Mouse (Mus musculus): ENCODE results near the gene Mef2d. TPM values are rescaled to one million over a fixed set of nuclear protein-coding genes. Genes with fewer than 3 reads are reported as not detected.

The Mef2d gene
- polyA plus RNA-seq, 1 experiment from 2014 or later = 15.1 TPM

Other genes with a start within 250 kb of the Mef2d start
- 229 TPM in 2 replicates for gene Hdgf, start 236.1 kb upstream of the Mef2d start, polyA plus RNA-seq (2016; fragmentation: Nextera tagmentation; extraction: Ambion mirVana)
- gene Mrpl24, start 222.9 kb upstream of the Mef2d start, polyA plus RNA-seq (2016; fragmentation: Nextera tagmentation; extraction: Ambion mirVana) = 74.7 and 76.1 TPM in 2 replicates
- gene Isg20l2, start 212.1 kb upstream of the Mef2d start, polyA plus RNA-seq (2016; fragmentation: Nextera tagmentation; extraction: Ambion mirVana) = 73.3 and 75.7 TPM in 2 replicates
- gene Rrnad1, start 211.7 kb upstream of the Mef2d start, polyA plus RNA-seq (2016; fragmentation: Nextera tagmentation; extraction: Ambion mirVana) = 18.9 and 20.9 TPM in 2 replicates
- gene Crabp2, start 193.7 kb upstream of the Mef2d start, polyA plus RNA-seq (2016; fragmentation: Nextera tagmentation; extraction: Ambion mirVana) = 956 and 1,072 TPM in 2 replicates
- 109 and 143 TPM in 2 replicates for gene Nes, start 171.3 kb upstream of the Mef2d start, polyA plus RNA-seq (2016; fragmentation: Nextera tagmentation; extraction: Ambion mirVana)
- 0.91 and 0.95 TPM in 2 replicates for gene Bcan, start 142.1 kb upstream of the Mef2d start, polyA plus RNA-seq (2016; fragmentation: Nextera tagmentation; extraction: Ambion mirVana)
- gene Hapln2, start 114.8 kb upstream of the Mef2d start, polyA plus RNA-seq (2016; fragmentation: Nextera tagmentation; extraction: Ambion mirVana) = 0.11 and 0.14 TPM in 2 replicates
- 34.2 and 49.2 TPM in 2 replicates for gene Gpatch4, start 99.3 kb upstream of the Mef2d start, polyA plus RNA-seq (2016; fragmentation: Nextera tagmentation; extraction: Ambion mirVana)
- 125 and 142 TPM in 2 replicates for gene Naxe, start 83.9 kb upstream of the Mef2d start, polyA plus RNA-seq (2016; fragmentation: Nextera tagmentation; extraction: Ambion mirVana)
- gene Ttc24, start 64.1 kb upstream of the Mef2d start, polyA plus RNA-seq (2016; fragmentation: Nextera tagmentation; extraction: Ambion mirVana) = 0.09 TPM in 1 of 2 replicates, not detected in the other
- gene Iqgap3, start 60.4 kb upstream of the Mef2d start, polyA plus RNA-seq (2016; fragmentation: Nextera tagmentation; extraction: Ambion mirVana) = 19.5 and 24.3 TPM in 2 replicates
- gene Rhbg, start 112.3 kb downstream of the Mef2d start, polyA plus RNA-seq (2016; fragmentation: Nextera tagmentation; extraction: Ambion mirVana) = not detected in 2 replicates
- not detected in 2 replicates for gene Gm38392, start 144.8 kb downstream of the Mef2d start, polyA plus RNA-seq (2016; fragmentation: Nextera tagmentation; extraction: Ambion mirVana)
- 14.4 and 15.4 TPM in 2 replicates for gene Tsacc, start 154.6 kb downstream of the Mef2d start, polyA plus RNA-seq (2016; fragmentation: Nextera tagmentation; extraction: Ambion mirVana)
- gene Cct3, start 154.7 kb downstream of the Mef2d start, polyA plus RNA-seq (2016; fragmentation: Nextera tagmentation; extraction: Ambion mirVana) = 755 and 805 TPM in 2 replicates
- 150 and 157 TPM in 2 replicates for gene Glmp, start 182.7 kb downstream of the Mef2d start, polyA plus RNA-seq (2016; fragmentation: Nextera tagmentation; extraction: Ambion mirVana)
- 1.5 and 2.7 TPM in 2 replicates for gene Tmem79, start 193.8 kb downstream of the Mef2d start, polyA plus RNA-seq (2016; fragmentation: Nextera tagmentation; extraction: Ambion mirVana)
- gene Smg5, start 193.9 kb downstream of the Mef2d start, polyA plus RNA-seq (2016; fragmentation: Nextera tagmentation; extraction: Ambion mirVana) = 84.1 and 87.8 TPM in 2 replicates
- 0.86 and 1.4 TPM in 2 replicates for gene Paqr6, start 222.2 kb downstream of the Mef2d start, polyA plus RNA-seq (2016; fragmentation: Nextera tagmentation; extraction: Ambion mirVana)
- 0.12 TPM in 1 of 2 replicates, not detected in the other for gene Bglap3, start 230.4 kb downstream of the Mef2d start, polyA plus RNA-seq (2016; fragmentation: Nextera tagmentation; extraction: Ambion mirVana)
- not detected in 2 replicates for gene Bglap2, start 236.3 kb downstream of the Mef2d start, polyA plus RNA-seq (2016; fragmentation: Nextera tagmentation; extraction: Ambion mirVana)
- not detected in 2 replicates for gene Bglap, start 242.1 kb downstream of the Mef2d start, polyA plus RNA-seq (2016; fragmentation: Nextera tagmentation; extraction: Ambion mirVana)

Data from hindbrain, embryonic 10.5 days (tissue).